Mouse (Mus musculus) MEL (cell line): ENCODE measurements around the gene Fhit. TPM values are rescaled to one million over a fixed set of nuclear protein-coding genes. Genes with fewer than 3 reads are reported as not detected.

Source experiments
- DNase-seq: peaks from one replicate; pipeline ENCODE4 v3.0.0; 2011; ENCODE audit warnings: low read depth, low spot score
- H3K27ac ChIP-seq: 2 replicates; pipeline ENCODE4 v1.5.1; 2012; ENCODE audit warnings: low read depth, mild to moderate bottlenecking, control low read depth, low read length, moderate library complexity; ENCODE audit not compliant: control insufficient read depth
- H3K27me3 ChIP-seq, 2 experiments: fragments of 150-350 bp in 1 of 2; sonication (generic) in 1 of 2; 2 replicates each; pipeline ENCODE4 v1.6.1; 2012; ENCODE audit warnings: low read length in 2 of 2, mild to moderate bottlenecking in 2 of 2, improper control_type of control experiment in 1 of 2, moderate library complexity in 1 of 2; ENCODE audit not compliant: insufficient read depth in 2 of 2, control insufficient read depth in 1 of 2
- H3K36me3 ChIP-seq, 2 experiments: 2 replicates each; pipeline ENCODE4 v1.6.1; 2012 to 2014; ENCODE audit warnings: low read length in 2 of 2, improper control_type of control experiment in 1 of 2, inconsistent platforms in 1 of 2, mild to moderate bottlenecking in 1 of 2; ENCODE audit not compliant: insufficient read depth in 2 of 2, control insufficient read depth in 1 of 2
- H3K4me1 ChIP-seq, 2 experiments: fragments of 150-350 bp in 1 of 2; sonication (generic) in 1 of 2; 2 replicates each; pipeline ENCODE4 v1.6.1; 2012; ENCODE audit warnings: low read length in 2 of 2, improper control_type of control experiment in 1 of 2, mild to moderate bottlenecking in 1 of 2; ENCODE audit not compliant: insufficient read depth in 2 of 2, control insufficient read depth in 1 of 2
- H3K4me3 ChIP-seq, 2 experiments: fragments of 150-350 bp in 1 of 2; sonication (generic) in 1 of 2; 2 replicates each; pipeline ENCODE4 v1.5.1; 2012; ENCODE audit warnings: low read depth in 2 of 2, low read length in 2 of 2, mild to moderate bottlenecking in 2 of 2, moderate library complexity in 2 of 2, control low read depth in 1 of 2, improper control_type of control experiment in 1 of 2; ENCODE audit not compliant: control insufficient read depth in 1 of 2, insufficient read depth in 1 of 2
- H3K79me2 ChIP-seq: 2 replicates; pipeline ENCODE4 v1.6.1; 2012; ENCODE audit warnings: mild to moderate bottlenecking, low read length, moderate library complexity; ENCODE audit not compliant: control insufficient read depth, poor library complexity, insufficient read depth
- H3K9ac ChIP-seq: 2 replicates; pipeline ENCODE4 v1.6.1; 2012; ENCODE audit warnings: low read depth, mild to moderate bottlenecking, control low read depth, low read length, moderate library complexity; ENCODE audit not compliant: control insufficient read depth, poor library complexity, severe bottlenecking
- H3K9me3 ChIP-seq: fragments of 150-350 bp; sonication (generic); replicated peaks from 2 replicates; pipeline ENCODE4 v1.6.1; 2012; ENCODE audit warnings: mild to moderate bottlenecking, low read length, improper control_type of control experiment, moderate library complexity; ENCODE audit not compliant: insufficient read depth
- CTCF ChIP-seq, 3 experiments: IDR thresholded peaks in 2 of 3; conservative IDR thresholded peaks in 1 of 3; 2 replicates each; pipeline ENCODE4 v1.5.1; 2011 to 2012; ENCODE audit warnings: low read length in 3 of 3, low read depth in 2 of 3, mild to moderate bottlenecking in 2 of 3, improper control_type of control experiment in 1 of 3, inconsistent platforms in 1 of 3, mixed read lengths in 1 of 3, moderate library complexity in 1 of 3; ENCODE audit not compliant: control insufficient read depth in 1 of 3, insufficient read depth in 1 of 3, poor library complexity in 1 of 3, severe bottlenecking in 1 of 3
- E2F4 ChIP-seq: IDR thresholded peaks from 2 replicates; pipeline ENCODE4 v1.6.1; 2011; ENCODE audit warnings: low read depth, low read length, improper control_type of control experiment, borderline replicate concordance
- GABPA ChIP-seq: IDR thresholded peaks from 2 replicates; pipeline ENCODE4 v1.6.1; 2012; ENCODE audit warnings: low read depth, mild to moderate bottlenecking, inconsistent platforms, low read length, improper control_type of control experiment, moderate library complexity
- HCFC1 ChIP-seq: IDR thresholded peaks from 2 replicates; pipeline ENCODE4 v1.6.1; 2012; ENCODE audit warnings: low read depth, mild to moderate bottlenecking, inconsistent platforms, low read length, improper control_type of control experiment, moderate library complexity
- MAFK ChIP-seq: IDR thresholded peaks from 2 replicates; pipeline ENCODE4 v1.6.1; 2011; ENCODE audit warnings: low read depth, mild to moderate bottlenecking, low read length, improper control_type of control experiment, borderline replicate concordance
- MEF2A ChIP-seq: IDR thresholded peaks from 2 replicates; pipeline ENCODE4 v1.6.1; 2014; ENCODE audit warnings: low read depth, mild to moderate bottlenecking, inconsistent platforms, low read length, improper control_type of control experiment; ENCODE audit not compliant: poor library complexity, insufficient replicate concordance, severe bottlenecking; ENCODE audit errors: extremely low read depth
- MXI1 ChIP-seq: IDR thresholded peaks from 2 replicates; pipeline ENCODE4 v1.6.1; 2011; ENCODE audit warnings: mild to moderate bottlenecking, low read depth, low read length, improper control_type of control experiment
- MYC ChIP-seq: IDR thresholded peaks from 2 replicates; pipeline ENCODE4 v1.6.1; 2011; ENCODE audit warnings: low read depth, mild to moderate bottlenecking, low read length, improper control_type of control experiment, moderate library complexity
- POLR2A ChIP-seq, 2 experiments: IDR thresholded peaks; 2 replicates each; pipeline ENCODE4 v1.6.1; 2011 to 2012; ENCODE audit warnings: low read length in 2 of 2, mild to moderate bottlenecking in 2 of 2, control low read depth in 1 of 2, improper control_type of control experiment in 1 of 2, low read depth in 1 of 2, moderate library complexity in 1 of 2; ENCODE audit not compliant: control insufficient read depth in 1 of 2, insufficient read depth in 1 of 2, poor library complexity in 1 of 2
- POLR2AphosphoS2 ChIP-seq: IDR thresholded peaks from 2 replicates; pipeline ENCODE4 v1.6.1; 2011; ENCODE audit warnings: low read length, improper control_type of control experiment
- RCOR1 ChIP-seq: IDR thresholded peaks from 2 replicates; pipeline ENCODE4 v1.6.1; 2012; ENCODE audit warnings: low read depth, mild to moderate bottlenecking, inconsistent platforms, low read length, improper control_type of control experiment
- TBP ChIP-seq: IDR thresholded peaks from 2 replicates; pipeline ENCODE4 v1.8.0; 2011; ENCODE audit warnings: low read depth, low read length, improper control_type of control experiment
- USF2 ChIP-seq, 2 experiments: IDR thresholded peaks; 2 replicates each; pipeline ENCODE4 v1.6.1; 2011 to 2012; ENCODE audit warnings: improper control_type of control experiment in 2 of 2, low read length in 2 of 2, borderline replicate concordance in 1 of 2, inconsistent platforms in 1 of 2, low read depth in 1 of 2, mild to moderate bottlenecking in 1 of 2; ENCODE audit not compliant: insufficient read depth in 1 of 2
- ZC3H11A ChIP-seq: IDR thresholded peaks from 2 replicates; pipeline ENCODE4 v1.6.1; 2012; ENCODE audit warnings: low read depth, mild to moderate bottlenecking, inconsistent platforms, low read length, improper control_type of control experiment
- polyA plus RNA-seq, 2 experiments: library from polyadenylated mRNA; stranded (reverse) in 1 of 2; unstranded in 1 of 2; fragments of >175 nt in 1 of 2; fragments of >200 nt in 1 of 2; gene quantifications; 2 replicates each; pipeline versions ENCODE4 v1.2.1 to v1.2.4; 2012; ENCODE audit warnings: low replicate concordance in 2 of 2, low read depth in 1 of 2; ENCODE audit not compliant: insufficient read length in 2 of 2, insufficient read depth in 1 of 2, missing spikeins in 1 of 2
- total RNA-seq: library from RNA; depleted of rRNA; stranded (reverse); fragments of 300-350 nt; gene quantifications from 2 replicates; pipeline ENCODE4 v1.2.3, GENCODE M21; 2012

Fhit gene
- total and polyA plus RNA-seq, 3 experiments, result 0.77 to 1.3 TPM; not detected in 1

DNA sequence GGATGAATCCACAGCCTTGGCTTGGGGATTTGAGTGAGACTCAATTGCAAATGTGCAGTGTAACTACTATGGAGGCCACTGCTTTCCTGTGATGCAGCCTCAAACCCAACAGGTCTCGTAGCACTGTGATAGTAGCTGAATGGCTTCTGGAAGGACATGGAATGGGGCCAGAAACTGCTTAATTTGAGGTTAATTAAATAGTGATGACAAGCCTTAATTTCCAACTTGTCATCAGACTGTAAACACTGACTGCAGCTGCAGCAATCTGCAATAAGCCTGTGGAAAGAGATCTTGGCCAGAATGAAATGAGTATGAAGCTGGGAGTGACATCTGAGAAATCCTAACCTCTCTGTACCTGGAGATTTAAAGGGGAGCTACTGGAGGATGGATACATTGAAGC, 325.8 kb downstream of the Fhit start:
- no peak for DNase-seq
- Histone ChIP-seq H3K9ac (no peak overlapping the region), H3K79me2 (no peaks in the 10 kb centered on the region), H3K4me1 (no peaks in the 10 kb centered on the region), H3K36me3 (no peaks in the 10 kb centered on the region), H3K4me3 (no peak overlapping the region), H3K27ac (no peak overlapping the region), H3K9me3 (no peaks in the 10 kb centered on the region), H3K27me3 (no peaks in the 10 kb centered on the region)
- TF ChIP-seq E2F4 (no peak), CTCF (IDR thresholded peaks at IDR 0.05 in 2 of 3, conservative IDR thresholded peaks at IDR 0.05 in 1 of 3; ENCODE audit: control insufficient read depth in 1 of 3, insufficient read depth in 1 of 3, low read depth in 2 of 3, low read length in 3 of 3, poor library complexity in 1 of 3, severe bottlenecking in 1 of 3) (no peak), HCFC1 (no peak), USF2 (IDR thresholded peaks at IDR 0.05; ENCODE audit: borderline replicate concordance in 1 of 2, insufficient read depth in 1 of 2, low read depth in 1 of 2, low read length in 2 of 2) (no peak), TBP (no peak), MXI1 (no peak), MAFK (no peak), MYC (no peak), ZC3H11A (no peak), RCOR1 (no peak), POLR2AphosphoS2 (no peak)

DNA sequence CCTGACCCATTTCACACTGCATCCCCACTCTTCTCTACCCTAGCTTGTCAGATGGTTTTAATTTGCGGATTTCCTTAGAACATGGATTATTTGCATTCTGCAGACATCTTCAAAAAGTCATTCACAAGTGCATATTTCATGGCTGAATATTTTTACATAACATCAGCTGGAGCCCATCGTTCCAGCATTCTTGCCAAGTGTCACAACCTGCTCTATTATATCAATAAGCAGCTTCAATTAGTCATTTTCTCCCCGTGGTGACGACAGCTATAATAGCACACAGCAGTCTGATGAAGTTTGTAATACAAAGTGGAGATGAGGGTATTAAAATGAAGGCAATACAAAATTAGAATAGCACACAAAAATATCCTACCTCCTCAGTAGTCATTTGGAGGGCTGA, 337.0 kb downstream of the Fhit start:
- TF ChIP-seq MEF2A (no peak), E2F4 (no peak), MYC (no peak), GABPA (no peak)
- TF ChIP-seq, all 39 proteins: peak for 0
- H3K27me3 ChIP-seq, result no peaks in the 10 kb centered on the region
- H3K9ac ChIP-seq, result no peak overlapping the region
- H3K79me2 ChIP-seq, result no peaks in the 10 kb centered on the region
- no peaks in the 10 kb centered on the region for H3K36me3 ChIP-seq
- no peak for DNase-seq
- H3K4me3 ChIP-seq, result no peak overlapping the region
- no peak overlapping the region for H3K27ac ChIP-seq
- no peaks in the 10 kb centered on the region for H3K4me1 ChIP-seq
- H3K9me3 ChIP-seq, result no peaks in the 10 kb centered on the region

DNA sequence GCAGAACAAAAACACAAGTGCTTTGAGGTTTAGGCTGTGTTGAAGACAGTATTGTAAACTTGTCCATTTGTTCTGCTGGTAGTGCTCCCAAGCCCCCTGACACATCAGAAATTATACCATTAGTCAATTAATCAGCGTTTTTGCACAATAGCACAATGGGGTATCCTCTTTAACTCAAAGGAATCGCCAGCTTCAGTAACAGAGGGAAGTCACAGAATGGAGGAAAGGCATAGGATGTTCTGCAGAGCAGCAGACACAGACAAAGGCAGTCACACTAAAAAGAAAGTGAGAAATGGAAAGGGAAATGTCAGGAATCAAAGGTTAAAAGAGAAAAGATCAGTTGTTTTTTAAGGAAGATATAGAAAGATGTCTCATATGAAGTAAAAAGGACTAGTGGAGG, 348.3 kb downstream of the Fhit start:
- TF ChIP-seq POLR2A (IDR thresholded peaks at IDR 0.05; ENCODE audit: control insufficient read depth in 1 of 2, insufficient read depth in 1 of 2, low read depth in 1 of 2, low read length in 2 of 2, poor library complexity in 1 of 2) (no peak), POLR2AphosphoS2 (no peak)
- Histone ChIP-seq H3K79me2 (no peaks in the 10 kb centered on the region), H3K9ac (no peak overlapping the region), H3K4me3 (no peak overlapping the region), H3K4me1 (no peaks in the 10 kb centered on the region), H3K9me3 (no peaks in the 10 kb centered on the region), H3K36me3 (no peaks in the 10 kb centered on the region), H3K27ac (no peak overlapping the region), H3K27me3 (no peaks in the 10 kb centered on the region)
- no peak for DNase-seq
